Mouse (Mus musculus) cerebellum, adult (tissue): Measurements from ENCODE around the gene Gatad2a.
A peak's percentile ranks its signal among the peaks of the same experiment; 100 is the strongest.

Experiments
- ATAC-seq: cut with Nextera tagmentation; 2 replicates; pipeline ENCODE4 v1.9.2; 2017; ENCODE audit warnings: mild to moderate bottlenecking, moderate library complexity, mixed read lengths; ENCODE audit not compliant: insufficient number of reproducible peaks, low FRiP score, low TSS enrichment

The Gatad2a gene

GRCm38 (mm10) chr8:69880841-69881240 is 115.3 kb downstream of the Gatad2a start:
- ATAC-seq, result no peak

- ATAC-seq, result no peak
Measured at GRCm38 (mm10) chr8:69879678-69880077, 116.5 kb downstream of the Gatad2a start.

- no peak for ATAC-seq
Measured at GRCm38 (mm10) chr8:69877992-69878391, 118.2 kb downstream of the Gatad2a start.

- ATAC-seq, result no peak
Measured at GRCm38 (mm10) chr8:69877396-69877795, 118.8 kb downstream of the Gatad2a start.

- ATAC-seq, result no peak
Measured at GRCm38 (mm10) chr8:69876967-69877366, 119.2 kb downstream of the Gatad2a start.

GRCm38 (mm10) chr8:69876097-69876496 is 120.1 kb downstream of the Gatad2a start:
- no peak for ATAC-seq

GRCm38 (mm10) chr8:69874654-69875053 is 121.5 kb downstream of the Gatad2a start:
- ATAC-seq, result no peak

- ATAC-seq, result no peak
Measured at GRCm38 (mm10) chr8:69874155-69874554, 122.0 kb downstream of the Gatad2a start.

- peak; percentile 9; the same call in 1 of the 2 replicates for ATAC-seq
Measured at GRCm38 (mm10) chr8:69870907-69871306, 125.3 kb downstream of the Gatad2a start.

GRCm38 (mm10) chr8:69870003-69870765 is 126.0 kb downstream of the Gatad2a start:
- peak; percentile 54 for ATAC-seq

GRCm38 (mm10) chr8:69867696-69868326 is 128.4 kb downstream of the Gatad2a start:
- ATAC-seq, result no peak

GRCm38 (mm10) chr8:69864180-69864579 is 132.0 kb downstream of the Gatad2a start:
- no peak for ATAC-seq

- ATAC-seq, result no peak
Measured at GRCm38 (mm10) chr8:69863387-69864020, 132.7 kb downstream of the Gatad2a start.

GRCm38 (mm10) chr8:69861251-69861650 is 134.9 kb downstream of the Gatad2a start:
- ATAC-seq, result no peak

- no peak for ATAC-seq
Measured at GRCm38 (mm10) chr8:69860807-69861206, 135.4 kb downstream of the Gatad2a start.
